Mouse (Mus musculus): ENCODE measurements at regions not wholly inside any gene's neighbourhood (a gene's known extent, or its start where the extent isn't known, plus 50 kb on each side); places are given as distances from the start of the nearest gene placed in this dataset.

DNA sequence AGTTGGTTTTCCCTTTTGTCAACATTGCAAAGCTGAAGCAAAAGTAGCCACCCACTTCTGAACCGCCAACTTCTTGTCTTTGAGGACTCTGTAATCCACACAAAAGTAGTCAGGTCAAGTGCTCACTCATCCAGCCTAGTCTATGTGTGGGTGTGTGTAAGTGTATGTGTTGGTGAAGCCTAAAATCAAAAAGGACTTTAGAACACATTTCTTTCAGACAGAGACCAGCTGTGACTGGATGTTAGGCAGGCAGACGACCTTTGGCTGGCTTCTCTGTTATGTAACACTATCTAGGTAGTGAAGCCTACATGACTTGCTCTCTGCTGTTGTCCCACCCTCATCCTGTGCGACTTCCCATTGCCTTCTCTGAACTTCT is 67.3 kb upstream of the Sesn3 start:
- DNase-seq (no peak), ATAC-seq (ENCODE audit: low FRiP score, low TSS enrichment) (no peak)
- H3K9me3 ChIP-seq (ENCODE audit: control insufficient read depth, low read length) = no peaks in the 10 kb centered on the region
- H3K4me3 ChIP-seq (replicated peaks; ENCODE audit: low read depth, low read length) = no peak overlapping the region
- H3K27ac ChIP-seq (replicated peaks; ENCODE audit: low read depth, low read length) = no peak overlapping the region
- no peak overlapping the region for H3K4me2 ChIP-seq (ENCODE audit: low read length)
- H3K9ac ChIP-seq (replicated peaks; ENCODE audit: low read length) = no peak overlapping the region
- H3K36me3 ChIP-seq (ENCODE audit: control insufficient read depth, insufficient read depth, low read length) = no peaks in the 10 kb centered on the region
- no peaks in the 10 kb centered on the region for H3K27me3 ChIP-seq (ENCODE audit: control insufficient read depth, insufficient read depth, low read length)
- H3K4me1 ChIP-seq (ENCODE audit: control insufficient read depth, insufficient read depth, low read length) = no peaks in the 10 kb centered on the region
- 86% methylated on average over 3 of the region's 3 CpGs for WGBS

DNA sequence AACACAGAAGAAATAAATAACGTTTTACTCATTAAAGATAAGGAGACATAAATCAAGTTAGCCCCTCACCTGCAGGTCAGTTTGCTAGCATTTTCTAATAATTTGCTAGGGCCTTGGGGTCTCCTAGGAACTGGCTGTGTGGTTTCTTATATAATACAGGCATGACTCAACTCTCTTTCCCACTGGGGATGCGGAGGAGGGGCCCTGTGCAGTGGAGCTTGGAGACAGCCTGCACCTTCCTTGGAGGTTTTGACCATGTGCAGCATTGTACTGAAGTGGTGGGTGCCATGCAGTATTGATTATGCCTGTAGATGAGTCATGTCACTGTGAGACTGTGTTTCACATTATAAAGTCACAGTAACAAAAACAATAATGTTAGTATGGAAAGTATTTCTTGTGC is 61.6 kb upstream of the Sesn3 start:
- no peaks in the 10 kb centered on the region for H3K9me3 ChIP-seq (ENCODE audit: control insufficient read depth, low read length)
- WGBS = 77% methylated on average over 2 of the region's 2 CpGs
- H3K4me3 ChIP-seq (replicated peaks; ENCODE audit: low read depth, low read length) = no peak overlapping the region
- H3K27ac ChIP-seq (replicated peaks; ENCODE audit: low read depth, low read length) = no peak overlapping the region
- ATAC-seq (ENCODE audit: low FRiP score, low TSS enrichment) (no peak), DNase-seq (no peak)
- no peaks in the 10 kb centered on the region for H3K4me1 ChIP-seq (ENCODE audit: control insufficient read depth, insufficient read depth, low read length)
- no peak overlapping the region for H3K4me2 ChIP-seq (ENCODE audit: low read length)
- no peaks in the 10 kb centered on the region for H3K27me3 ChIP-seq (ENCODE audit: control insufficient read depth, insufficient read depth, low read length)
- H3K36me3 ChIP-seq (ENCODE audit: control insufficient read depth, insufficient read depth, low read length) = no peaks in the 10 kb centered on the region
- no peak overlapping the region for H3K9ac ChIP-seq (replicated peaks; ENCODE audit: low read length)

DNA sequence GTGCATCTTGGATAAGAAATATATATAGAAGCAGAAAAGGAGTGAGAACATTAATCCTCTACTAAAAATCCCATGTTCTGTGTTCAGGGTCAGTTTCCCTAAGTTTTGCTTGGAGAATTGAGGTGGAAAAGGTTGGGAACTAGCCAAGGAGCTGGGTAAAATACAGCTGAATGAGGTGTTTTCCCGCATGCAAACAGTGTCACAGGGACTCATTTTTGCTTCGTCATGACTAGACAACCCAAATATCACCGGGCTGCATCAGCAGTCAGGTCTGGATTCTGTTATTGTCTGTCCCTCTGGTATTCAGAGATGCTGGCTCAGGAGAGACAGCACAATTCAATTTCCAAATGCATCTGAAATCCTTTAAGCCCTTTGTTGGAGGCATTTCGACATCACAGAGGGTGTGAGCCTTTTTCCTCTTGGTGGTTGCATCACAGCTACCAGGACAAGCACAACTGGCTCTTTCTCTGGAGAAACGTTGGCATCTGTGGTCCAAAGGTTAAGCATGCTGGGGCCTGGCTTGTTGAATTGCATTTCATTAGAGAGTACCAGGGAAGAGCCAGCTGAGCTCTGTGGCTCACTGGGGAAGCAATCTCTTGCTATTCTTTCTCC is 59.6 kb upstream of the Sesn3 start:
- no peaks in the 10 kb centered on the region for H3K36me3 ChIP-seq (ENCODE audit: control insufficient read depth, insufficient read depth, low read length)
- no peaks in the 10 kb centered on the region for H3K27me3 ChIP-seq (ENCODE audit: control insufficient read depth, insufficient read depth, low read length)
- no peak overlapping the region for H3K27ac ChIP-seq (replicated peaks; ENCODE audit: low read depth, low read length)
- H3K4me1 ChIP-seq (ENCODE audit: control insufficient read depth, insufficient read depth, low read length) = no peaks in the 10 kb centered on the region
- H3K9me3 ChIP-seq (ENCODE audit: control insufficient read depth, low read length) = no peaks in the 10 kb centered on the region
- H3K4me2 ChIP-seq (ENCODE audit: low read length) = no peak overlapping the region
- DNase-seq = peak; percentile 13
- WGBS = 47% methylated on average over 5 of the region's 5 CpGs
- H3K4me3 ChIP-seq (replicated peaks; ENCODE audit: low read depth, low read length) = no peak overlapping the region
- H3K9ac ChIP-seq (replicated peaks; ENCODE audit: low read length) = no peak overlapping the region
- ATAC-seq (ENCODE audit: low FRiP score, low TSS enrichment) = no peak

DNA sequence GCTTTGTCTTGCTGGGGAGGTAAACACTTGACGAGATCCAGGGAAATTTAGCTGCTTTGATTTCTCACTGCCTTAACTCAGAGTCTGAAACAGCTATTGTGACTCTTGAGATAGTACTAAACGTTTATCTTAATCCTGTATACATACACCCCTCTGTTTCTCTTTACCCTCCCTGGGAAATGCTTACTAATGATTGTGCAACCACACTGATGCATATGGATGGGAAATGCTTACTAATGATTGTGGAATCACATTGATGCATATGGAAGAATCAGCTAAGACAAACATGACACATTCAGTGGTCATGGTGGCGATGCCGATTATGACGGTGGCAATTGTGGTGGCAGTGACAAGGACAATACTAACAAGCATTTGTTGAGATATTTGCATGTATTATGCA is 58.9 kb upstream of the Sesn3 start:
- H3K27ac ChIP-seq (replicated peaks; ENCODE audit: low read depth, low read length) = no peak overlapping the region
- no peak overlapping the region for H3K9ac ChIP-seq (replicated peaks; ENCODE audit: low read length)
- H3K4me3 ChIP-seq (replicated peaks; ENCODE audit: low read depth, low read length) = no peak overlapping the region
- no peak for ATAC-seq (ENCODE audit: low FRiP score, low TSS enrichment)
- no peak for DNase-seq
- no peak overlapping the region for H3K4me2 ChIP-seq (ENCODE audit: low read length)
- no peaks in the 10 kb centered on the region for H3K4me1 ChIP-seq (ENCODE audit: control insufficient read depth, insufficient read depth, low read length)
- no peaks in the 10 kb centered on the region for H3K9me3 ChIP-seq (ENCODE audit: control insufficient read depth, low read length)
- 69% methylated on average over 5 of the region's 5 CpGs for WGBS
- no peaks in the 10 kb centered on the region for H3K36me3 ChIP-seq (ENCODE audit: control insufficient read depth, insufficient read depth, low read length)
- no peaks in the 10 kb centered on the region for H3K27me3 ChIP-seq (ENCODE audit: control insufficient read depth, insufficient read depth, low read length)

DNA sequence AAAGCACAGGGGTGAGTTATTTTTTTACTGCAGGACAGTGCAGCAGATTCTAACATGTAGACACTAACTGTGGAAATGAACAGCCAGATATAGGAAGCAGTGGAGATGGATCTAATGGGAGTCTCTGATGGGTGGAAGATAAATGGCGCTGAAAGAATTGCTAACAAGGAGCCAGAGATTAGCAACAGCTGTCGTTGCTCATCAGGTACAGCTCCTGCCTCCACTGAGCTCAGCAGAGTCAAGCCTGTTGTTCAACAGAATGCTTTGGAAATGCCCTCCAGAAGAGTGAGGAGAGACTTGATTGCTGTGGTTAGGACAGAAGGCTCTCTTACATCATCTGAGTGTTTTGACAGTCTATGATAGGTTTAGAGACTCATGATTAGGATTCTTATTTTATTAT is 51.9 kb upstream of the Sesn3 start:
- WGBS = 69% methylated on average over 2 of the region's 2 CpGs
- DNase-seq = no peak
- Histone ChIP-seq H3K27me3 (ENCODE audit: control insufficient read depth, insufficient read depth, low read length) (no peaks in the 10 kb centered on the region), H3K9me3 (ENCODE audit: control insufficient read depth, low read length) (no peaks in the 10 kb centered on the region), H3K27ac (replicated peaks; ENCODE audit: low read depth, low read length) (no peak overlapping the region), H3K4me2 (ENCODE audit: low read length) (no peak overlapping the region), H3K9ac (replicated peaks; ENCODE audit: low read length) (no peak overlapping the region), H3K4me3 (replicated peaks; ENCODE audit: low read depth, low read length) (no peak overlapping the region), H3K36me3 (ENCODE audit: control insufficient read depth, insufficient read depth, low read length) (no peaks in the 10 kb centered on the region), H3K4me1 (ENCODE audit: control insufficient read depth, insufficient read depth, low read length) (no peaks in the 10 kb centered on the region)
- ATAC-seq (ENCODE audit: low FRiP score, low TSS enrichment) = no peak
